Mouse (Mus musculus) midbrain, embryonic 11.5 days (tissue): ENCODE measurements around the gene Coq8a. TPM values are rescaled to one million over a fixed set of nuclear protein-coding genes. Genes with fewer than 3 reads are reported as not detected.

ENCODE experiments used
- ATAC-seq: fragments of 200-750 bp; cut with Nextera tagmentation; 2 replicates; pipeline ENCODE4 v1.8.0; 2017; ENCODE audit warnings: moderate TSS enrichment, moderate library complexity; ENCODE audit not compliant: low FRiP score
- DNase-seq: peaks from one replicate; pipeline ENCODE4 v3.0.0; 2015; ENCODE audit warnings: low spot score; ENCODE audit errors: missing footprints
- H3K27ac ChIP-seq: fragments of 300-500 bp; sonication (generic); 2 replicates; pipeline ENCODE4 v1.5.1; 2014; ENCODE audit warnings: low read depth, low read length
- H3K27me3 ChIP-seq: fragments of 300-500 bp; sonication (generic); 2 replicates; pipeline ENCODE4 v1.6.1; 2014; ENCODE audit warnings: mild to moderate bottlenecking, low read length, moderate library complexity, mixed read lengths; ENCODE audit not compliant: control insufficient read depth, insufficient read depth
- H3K36me3 ChIP-seq: fragments of 300-500 bp; sonication (generic); 2 replicates; pipeline ENCODE4 v1.6.1; 2014; ENCODE audit warnings: mild to moderate bottlenecking, low read length, moderate library complexity, mixed read lengths; ENCODE audit not compliant: control insufficient read depth, insufficient read depth
- H3K4me1 ChIP-seq: fragments of 300-500 bp; sonication (generic); 2 replicates; pipeline ENCODE4 v1.6.1; 2014; ENCODE audit warnings: low read length; ENCODE audit not compliant: control insufficient read depth, insufficient read depth
- H3K4me2 ChIP-seq: fragments of 300-500 bp; sonication (generic); 2 replicates; pipeline ENCODE4 v1.6.1; 2014; ENCODE audit warnings: mild to moderate bottlenecking, moderate library complexity
- H3K4me3 ChIP-seq: fragments of 300-500 bp; sonication (generic); 2 replicates; pipeline ENCODE4 v1.5.1; 2014; ENCODE audit warnings: low read depth, low read length
- H3K9ac ChIP-seq: fragments of 300-500 bp; sonication (generic); 2 replicates; pipeline ENCODE4 v1.6.1; 2014; ENCODE audit warnings: low read length
- H3K9me3 ChIP-seq: fragments of 300-500 bp; sonication (generic); 2 replicates; pipeline ENCODE4 v1.6.1; 2016; ENCODE audit warnings: low read length; ENCODE audit not compliant: control insufficient read depth
- WGBS: fragments of 180-500 bp; shearing (Covaris S2); extraction: QIAGEN DNeasy Blood & Tissue Kit; methylation state at CpG from one replicate; pipeline ENCODE4 v1.1.7; 2014; 5-methylcytosine and 5-hydroxymethylcytosine counted together
- polyA plus RNA-seq: library from polyadenylated mRNA; unstranded; fragments of >200 nt; fragmentation: Nextera tagmentation; extraction: Ambion mirVana; gene quantifications from 2 replicates; pipeline ENCODE4 v1.2.1, GENCODE M21; 2014

Coq8a gene
- polyA plus RNA-seq, 1 experiment from 2014 or later: 0.93 TPM

- Histone ChIP-seq H3K4me2 (no peak overlapping the region), H3K9me3 (no peaks in the 10 kb centered on the region), H3K36me3 (no peaks in the 10 kb centered on the region), H3K27me3 (no peaks in the 10 kb centered on the region), H3K4me3 (no peak overlapping the region), H3K4me1 (no peaks in the 10 kb centered on the region), H3K27ac (no peak overlapping the region), H3K9ac (no peak overlapping the region)
- DNase-seq (peak; percentile 88), ATAC-seq (no peak)
- 34% methylated on average over 3 of the region's 3 CpGs for WGBS
These were observed 24.2 kb downstream of the Coq8a start for GRCm38 (mm10) chr1:180175167-180175566.

- Histone ChIP-seq H3K36me3 (no peaks in the 10 kb centered on the region), H3K27ac (no peak overlapping the region), H3K4me2 (no peak overlapping the region), H3K9me3 (no peaks in the 10 kb centered on the region), H3K9ac (no peak overlapping the region), H3K27me3 (no peaks in the 10 kb centered on the region), H3K4me3 (no peak overlapping the region), H3K4me1 (no peaks in the 10 kb centered on the region)
- peak; percentile 10 for DNase-seq
- 74% methylated on average over 6 of the region's 6 CpGs for WGBS
- no peak for ATAC-seq
These were observed 24.7 kb downstream of the Coq8a start for GRCm38 (mm10) chr1:180174718-180175117.

- 82% methylated on average over 5 of the region's 5 CpGs for WGBS
These were observed 26.4 kb downstream of the Coq8a start for GRCm38 (mm10) chr1:180173017-180173416.

GRCm38 (mm10) chr1:180172600-180172999, 26.8 kb downstream of the Coq8a start:
- no peak overlapping the region for H3K4me3 ChIP-seq
- no peak overlapping the region for H3K9ac ChIP-seq
- DNase-seq: peak; percentile 47
- no peak for ATAC-seq
- no peaks in the 10 kb centered on the region for H3K4me1 ChIP-seq
- 77% methylated on average over 4 of the region's 4 CpGs for WGBS
- H3K9me3 ChIP-seq: no peaks in the 10 kb centered on the region
- H3K4me2 ChIP-seq: no peak overlapping the region
- no peaks in the 10 kb centered on the region for H3K27me3 ChIP-seq
- H3K27ac ChIP-seq: no peak overlapping the region
- H3K36me3 ChIP-seq: no peaks in the 10 kb centered on the region

More at GRCm38 (mm10) chr1:180173017-180173416, 26.4 kb downstream of the Coq8a start:
- ATAC-seq (no peak), DNase-seq (peak; percentile 76)
- no peak overlapping the region for H3K27ac ChIP-seq
- H3K4me1 ChIP-seq: no peaks in the 10 kb centered on the region
- H3K9me3 ChIP-seq: no peaks in the 10 kb centered on the region
- no peak overlapping the region for H3K9ac ChIP-seq
- no peaks in the 10 kb centered on the region for H3K27me3 ChIP-seq
- H3K4me3 ChIP-seq: no peak overlapping the region
- no peak overlapping the region for H3K4me2 ChIP-seq
- H3K36me3 ChIP-seq: no peaks in the 10 kb centered on the region

- Histone ChIP-seq H3K4me1 (no peaks in the 10 kb centered on the region), H3K27me3 (no peaks in the 10 kb centered on the region), H3K4me3 (no peak overlapping the region), H3K27ac (no peak overlapping the region), H3K9me3 (no peaks in the 10 kb centered on the region), H3K4me2 (no peak overlapping the region), H3K9ac (no peak overlapping the region), H3K36me3 (no peaks in the 10 kb centered on the region)
- DNase-seq (no peak), ATAC-seq (no peak)
- WGBS: 77% methylated on average over 2 of the region's 2 CpGs
These were observed 27.5 kb downstream of the Coq8a start for GRCm38 (mm10) chr1:180171883-180172282.

GRCm38 (mm10) chr1:180170071-180170470, 29.3 kb downstream of the Coq8a start:
- Histone ChIP-seq H3K9me3 (no peaks in the 10 kb centered on the region), H3K27ac (no peak overlapping the region), H3K9ac (no peak overlapping the region), H3K4me3 (no peak overlapping the region), H3K4me1 (no peaks in the 10 kb centered on the region), H3K4me2 (no peak overlapping the region), H3K27me3 (no peaks in the 10 kb centered on the region), H3K36me3 (no peaks in the 10 kb centered on the region)
- 89% methylated on average over 8 of the region's 8 CpGs for WGBS
- ATAC-seq (no peak), DNase-seq (peak; percentile 60)

- Histone ChIP-seq H3K36me3 (no peaks in the 10 kb centered on the region), H3K4me2 (no peak overlapping the region), H3K9me3 (no peaks in the 10 kb centered on the region), H3K27ac (no peak overlapping the region), H3K9ac (no peak overlapping the region), H3K4me3 (no peak overlapping the region), H3K4me1 (no peaks in the 10 kb centered on the region), H3K27me3 (no peaks in the 10 kb centered on the region)
- no peak for ATAC-seq
- WGBS: 89% methylated on average over 7 of the region's 7 CpGs
- DNase-seq: no peak
These were observed 30.2 kb downstream of the Coq8a start for GRCm38 (mm10) chr1:180169161-180169560.

- H3K27ac ChIP-seq: no peak overlapping the region
- H3K9ac ChIP-seq: no peak overlapping the region
- 96% methylated on average over 6 of the region's 6 CpGs for WGBS
- no peak for DNase-seq
- no peak for ATAC-seq
- no peaks in the 10 kb centered on the region for H3K4me1 ChIP-seq
- no peaks in the 10 kb centered on the region for H3K27me3 ChIP-seq
- H3K4me3 ChIP-seq: no peak overlapping the region
- no peak overlapping the region for H3K4me2 ChIP-seq
- H3K9me3 ChIP-seq: no peaks in the 10 kb centered on the region
- H3K36me3 ChIP-seq: no peaks in the 10 kb centered on the region
These were observed 31.1 kb downstream of the Coq8a start for GRCm38 (mm10) chr1:180168294-180168693.

GRCm38 (mm10) chr1:180166533-180166932, 32.9 kb downstream of the Coq8a start:
- H3K9me3 ChIP-seq: no peaks in the 10 kb centered on the region
- ATAC-seq (no peak), DNase-seq (peak; percentile 12)
- H3K4me3 ChIP-seq: no peak overlapping the region
- WGBS: 84% methylated on average over 5 of the region's 5 CpGs
- no peak overlapping the region for H3K27ac ChIP-seq
- H3K4me2 ChIP-seq: no peak overlapping the region
- 0 out of 2 replicates have a peak, but pooled peaks cover 3% of the 10 kb centered on the region for H3K36me3 ChIP-seq
- H3K9ac ChIP-seq: no peak overlapping the region
- no peaks in the 10 kb centered on the region for H3K27me3 ChIP-seq
- H3K4me1 ChIP-seq: no peaks in the 10 kb centered on the region

GRCm38 (mm10) chr1:180162986-180163385, 36.4 kb downstream of the Coq8a start:
- Histone ChIP-seq H3K9me3 (no peaks in the 10 kb centered on the region), H3K4me3 (no peak overlapping the region), H3K4me1 (no peaks in the 10 kb centered on the region), H3K4me2 (no peak overlapping the region), H3K27ac (no peak overlapping the region), H3K9ac (no peak overlapping the region), H3K27me3 (no peaks in the 10 kb centered on the region), H3K36me3 (0 out of 2 replicates have a peak, but pooled peaks cover 3% of the 10 kb centered on the region)
- 80% methylated on average over 7 of the region's 7 CpGs for WGBS
- peak; percentile 41 for DNase-seq
- ATAC-seq: no peak
